Mouse (Mus musculus) C2C12 (cell line): ENCODE results near the gene Glt8d2. TPM values are rescaled to one million over a fixed set of nuclear protein-coding genes. Genes with fewer than 3 reads are reported as not detected.

Experiments
- H3K27me3 ChIP-seq: one replicate; pipeline ENCODE4 v1.6.1; 2011; ENCODE audit not compliant: control insufficient read depth, insufficient read depth, insufficient read length
- H3K36me3 ChIP-seq: one replicate; pipeline ENCODE4 v1.6.1; 2011; ENCODE audit not compliant: control insufficient read depth, insufficient read depth
- H3K4me3 ChIP-seq: one replicate; pipeline ENCODE4 v1.5.1; 2011; ENCODE audit warnings: mild to moderate bottlenecking, control low read depth; ENCODE audit not compliant: poor library complexity, insufficient read depth, severe bottlenecking
- H3K79me2 ChIP-seq: one replicate; pipeline ENCODE4 v1.6.1; 2011; ENCODE audit not compliant: control insufficient read depth, insufficient read depth
- H3K79me3 ChIP-seq: one replicate; pipeline ENCODE4 v1.6.1; 2011; ENCODE audit warnings: low read depth, control low read depth
- H3ac ChIP-seq: one replicate; pipeline ENCODE3; 2011; ENCODE audit warnings: low read depth; ENCODE audit not compliant: control insufficient read depth, insufficient read length
- CEBPB ChIP-seq: IDR thresholded peaks from one replicate; pipeline ENCODE4 v1.6.1; 2011; ENCODE audit warnings: low read depth, mild to moderate bottlenecking, control low read depth, moderate library complexity
- CTCF ChIP-seq: IDR thresholded peaks from one replicate; pipeline ENCODE4 v1.5.1; 2011; ENCODE audit not compliant: control insufficient read depth, insufficient read depth, insufficient read length
- FOSL1 ChIP-seq: IDR thresholded peaks from one replicate; pipeline ENCODE4 v1.8.0; 2011; ENCODE audit warnings: mild to moderate bottlenecking, low read length; ENCODE audit not compliant: poor library complexity, insufficient read depth, severe bottlenecking
- MAX ChIP-seq: IDR thresholded peaks from one replicate; pipeline ENCODE4 v1.6.1; 2011; ENCODE audit warnings: mild to moderate bottlenecking, control low read depth
- MYOD1 ChIP-seq: IDR thresholded peaks from one replicate; pipeline ENCODE4 v1.6.1; 2011; ENCODE audit warnings: low read depth; ENCODE audit not compliant: control insufficient read depth, insufficient read length
- MYOG ChIP-seq: IDR thresholded peaks from one replicate; pipeline ENCODE4 v1.6.1; 2011; ENCODE audit not compliant: control insufficient read depth, insufficient read length; ENCODE audit errors: extremely low read depth
- USF1 ChIP-seq: IDR thresholded peaks from one replicate; pipeline ENCODE4 v1.6.1; 2011; ENCODE audit warnings: low read depth, mild to moderate bottlenecking, control low read depth, moderate library complexity
- polyA plus RNA-seq: library from polyadenylated mRNA; unstranded; fragments of >200 nt; fragmentation: generic; extraction: Trizol; gene quantifications from one replicate; pipeline ENCODE4 v1.2.1, GENCODE M21; 2012; ENCODE audit warnings: missing spikeins

Glt8d2 gene
- polyA plus RNA-seq, 1 experiment: 2.0 TPM

- Histone ChIP-seq H3K79me3 (no peaks in the 10 kb centered on the region), H3K27me3 (no peaks in the 10 kb centered on the region), H3ac (no peak overlapping the region), H3K4me3 (no peak overlapping the region), H3K79me2 (no peaks in the 10 kb centered on the region), H3K36me3 (no peaks in the 10 kb centered on the region)
- TF ChIP-seq FOSL1: no peak
- no peak for TF ChIP-seq MAX
- no peak for TF ChIP-seq MYOG
- no peak for TF ChIP-seq USF1
- TF ChIP-seq CEBPB: no peak
- no peak for TF ChIP-seq MYOD1
- TF ChIP-seq CTCF: no peak
Measured at GRCm38 (mm10) chr10:82661820-82662219, 28.6 kb downstream of the Glt8d2 start.

DNA sequence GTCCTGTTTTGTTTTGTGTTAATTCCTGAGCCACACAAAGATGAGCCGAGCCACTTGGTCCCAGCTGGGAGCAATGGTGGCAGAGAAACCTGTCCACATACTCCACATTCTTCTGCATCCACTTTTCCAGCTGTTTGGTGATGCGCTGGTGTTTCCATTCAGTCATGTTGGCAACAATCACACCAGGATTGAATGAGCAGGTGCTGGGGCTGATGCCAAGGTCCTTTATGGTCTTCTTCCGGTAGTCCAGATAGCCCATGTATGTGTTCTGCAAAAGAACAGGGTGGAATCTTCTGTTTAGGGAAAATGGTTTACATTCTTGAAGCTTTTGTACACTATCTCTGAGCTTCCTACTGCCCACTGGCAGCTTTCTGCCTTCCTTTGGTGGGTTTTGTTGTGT is 35.9 kb downstream of the Glt8d2 start:
- Histone ChIP-seq H3K4me3 (no peak overlapping the region), H3K36me3 (peaks cover 19% of the 10 kb centered on the region), H3K27me3 (no peaks in the 10 kb centered on the region), H3ac (no peak overlapping the region), H3K79me2 (no peaks in the 10 kb centered on the region), H3K79me3 (no peaks in the 10 kb centered on the region)
- TF ChIP-seq MAX (no peak), MYOD1 (no peak), MYOG (no peak), USF1 (no peak), FOSL1 (no peak), CTCF (no peak), CEBPB (no peak)

DNA sequence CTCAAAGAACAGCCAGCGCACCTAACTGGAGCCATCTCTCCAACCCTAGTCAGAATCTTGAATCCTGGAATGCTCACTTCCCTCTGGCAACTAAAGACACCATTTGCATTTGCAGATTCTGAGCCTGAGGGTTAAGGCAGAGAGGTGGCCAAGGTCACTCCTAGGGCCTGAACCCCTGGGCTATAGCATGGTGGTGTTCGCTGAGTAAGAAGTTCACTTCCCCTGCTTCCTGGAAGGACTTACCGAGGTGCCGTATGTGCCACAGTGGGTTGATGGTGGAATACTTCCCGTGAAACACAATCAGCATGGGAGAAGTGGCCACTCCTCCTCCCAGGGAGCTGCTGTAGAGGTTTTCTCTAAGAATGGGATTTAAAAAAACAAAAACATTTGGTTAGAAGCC is 37.8 kb downstream of the Glt8d2 start:
- H3K4me3 ChIP-seq: no peak overlapping the region
- H3K36me3 ChIP-seq: peaks cover 23% of the 10 kb centered on the region
- no peak for TF ChIP-seq CTCF
- no peak for TF ChIP-seq MYOD1
- TF ChIP-seq CEBPB: no peak
- TF ChIP-seq MAX: no peak
- TF ChIP-seq MYOG: no peak
- no peak for TF ChIP-seq FOSL1
- TF ChIP-seq USF1: no peak
- no peaks in the 10 kb centered on the region for H3K79me2 ChIP-seq
- H3ac ChIP-seq: no peak overlapping the region
- no peaks in the 10 kb centered on the region for H3K79me3 ChIP-seq
- H3K27me3 ChIP-seq: no peaks in the 10 kb centered on the region

- TF ChIP-seq MYOD1: no peak
- no peak for TF ChIP-seq CTCF
- TF ChIP-seq USF1: no peak
- no peak for TF ChIP-seq CEBPB
- TF ChIP-seq MAX: no peak
- TF ChIP-seq MYOG: no peak
- no peak for TF ChIP-seq FOSL1
- no peak overlapping the region for H3K4me3 ChIP-seq
- no peaks in the 10 kb centered on the region for H3K27me3 ChIP-seq
- H3ac ChIP-seq: no peak overlapping the region
- peaks cover 34% of the 10 kb centered on the region for H3K36me3 ChIP-seq
- no peaks in the 10 kb centered on the region for H3K79me3 ChIP-seq
- no peaks in the 10 kb centered on the region for H3K79me2 ChIP-seq
Measured at GRCm38 (mm10) chr10:82651221-82651620, 39.2 kb downstream of the Glt8d2 start.

DNA sequence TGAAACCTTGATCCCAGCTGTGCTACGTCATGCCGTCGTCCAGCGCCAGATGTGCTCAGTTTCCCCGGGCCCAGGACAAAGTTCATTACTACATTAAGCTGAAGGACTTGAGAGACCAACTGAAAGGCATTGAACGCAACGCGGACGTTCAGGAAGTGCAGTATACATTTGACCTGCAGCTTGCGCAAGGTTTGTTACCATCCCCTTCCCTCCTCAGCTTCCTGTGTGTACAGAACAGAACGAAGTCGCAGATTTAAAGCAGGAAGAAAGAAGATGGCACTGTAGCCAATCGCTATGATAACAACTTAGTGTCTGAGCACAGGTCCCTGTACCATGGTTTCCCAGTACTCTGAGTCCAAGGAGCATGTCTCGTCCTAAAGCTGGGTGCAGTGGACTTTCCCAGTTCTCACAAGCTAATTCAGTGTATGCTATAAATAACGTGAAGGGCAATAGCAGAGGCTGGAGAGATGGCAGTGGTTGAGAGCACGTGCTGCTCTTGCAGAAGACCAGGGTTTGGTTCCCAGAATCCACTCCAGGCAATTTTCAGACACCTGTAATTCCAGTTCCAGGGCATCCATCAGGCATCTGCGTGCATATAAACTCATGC is 43.1 kb downstream of the Glt8d2 start:
- Histone ChIP-seq H3K4me3 (no peak overlapping the region), H3K27me3 (no peaks in the 10 kb centered on the region), H3K79me3 (no peaks in the 10 kb centered on the region), H3K36me3 (peaks cover 61% of the 10 kb centered on the region), H3K79me2 (no peaks in the 10 kb centered on the region), H3ac (no peak overlapping the region)
- TF ChIP-seq CEBPB (no peak), MAX (no peak), USF1 (no peak), MYOD1 (no peak), MYOG (no peak), FOSL1 (no peak), CTCF (no peak)

DNA sequence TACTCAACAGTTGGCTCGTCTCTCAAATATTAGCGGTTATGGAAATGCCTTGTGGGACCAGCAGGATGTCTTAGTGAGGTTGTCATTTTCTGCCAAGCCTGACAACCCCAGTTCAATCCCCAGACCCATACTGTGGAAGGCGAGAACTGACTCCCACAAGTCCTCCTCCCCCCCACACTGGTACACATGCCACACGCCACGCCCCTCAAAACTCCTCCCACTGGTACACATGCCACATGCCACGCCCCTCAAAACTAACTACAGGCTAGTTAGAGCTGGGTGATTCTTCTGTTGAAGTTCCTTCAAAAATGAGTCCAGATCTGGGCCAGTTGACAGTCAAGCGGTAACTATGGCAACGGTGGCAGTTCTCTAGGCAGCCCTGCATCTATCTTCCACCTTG is 44.4 kb downstream of the Glt8d2 start:
- no peaks in the 10 kb centered on the region for H3K79me3 ChIP-seq
- TF ChIP-seq MYOG (no peak), FOSL1 (no peak), CEBPB (no peak), MYOD1 (no peak), USF1 (no peak), MAX (no peak), CTCF (no peak)
- peaks cover 64% of the 10 kb centered on the region for H3K36me3 ChIP-seq
- no peak overlapping the region for H3ac ChIP-seq
- no peak overlapping the region for H3K4me3 ChIP-seq
- H3K27me3 ChIP-seq: no peaks in the 10 kb centered on the region
- H3K79me2 ChIP-seq: no peaks in the 10 kb centered on the region
